Mouse (Mus musculus): ENCODE measurements around the gene Nr1d1.

The Nr1d1 gene

GRCm38 (mm10) chr11:98788550-98789218, 13.6 kb upstream of the Nr1d1 start:
- peak; percentile 95 for DNase-seq (ENCODE audit: low read depth, low spot score)

- DNase-seq (ENCODE audit: low read depth, low spot score), result no peak
Observed at GRCm38 (mm10) chr11:98788139-98788538, 13.0 kb upstream of the Nr1d1 start.

- DNase-seq (ENCODE audit: low read depth, low spot score), result peak; percentile 49
Observed at GRCm38 (mm10) chr11:98787691-98788090, 12.6 kb upstream of the Nr1d1 start.

- no peak for DNase-seq (ENCODE audit: low read depth, low spot score)
Observed at GRCm38 (mm10) chr11:98787229-98787628, 12.1 kb upstream of the Nr1d1 start.

- peak; percentile 89 for DNase-seq (ENCODE audit: low read depth, low spot score)
Observed at GRCm38 (mm10) chr11:98786359-98787214, 11.5 kb upstream of the Nr1d1 start.

- DNase-seq (ENCODE audit: low read depth, low spot score), result peak; percentile 34
Observed at GRCm38 (mm10) chr11:98785772-98786281, 10.7 kb upstream of the Nr1d1 start.

GRCm38 (mm10) chr11:98785214-98785613, 10.1 kb upstream of the Nr1d1 start:
- DNase-seq (ENCODE audit: low read depth, low spot score), result no peak

- no peak for DNase-seq (ENCODE audit: low read depth, low spot score)
Observed at GRCm38 (mm10) chr11:98784139-98784538, 9.0 kb upstream of the Nr1d1 start.

- DNase-seq (ENCODE audit: low read depth, low spot score), result peak; percentile 29
Observed at GRCm38 (mm10) chr11:98783236-98783696, 8.1 kb upstream of the Nr1d1 start.

- DNase-seq (ENCODE audit: low read depth, low spot score), result no peak
Observed at GRCm38 (mm10) chr11:98782651-98783235, 7.6 kb upstream of the Nr1d1 start.

GRCm38 (mm10) chr11:98781851-98782512, 6.8 kb upstream of the Nr1d1 start:
- no peak for DNase-seq (ENCODE audit: low read depth, low spot score)

GRCm38 (mm10) chr11:98777888-98778287, 2.8 kb upstream of the Nr1d1 start:
- no peak for DNase-seq (ENCODE audit: low read depth, low spot score)

- no peak for DNase-seq (ENCODE audit: low read depth, low spot score)
Observed at GRCm38 (mm10) chr11:98776843-98777590, 1.9 kb upstream of the Nr1d1 start.

GRCm38 (mm10) chr11:98776052-98776764, 1.1 kb upstream of the Nr1d1 start:
- no peak for DNase-seq (ENCODE audit: low read depth, low spot score)

- DNase-seq (ENCODE audit: low read depth, low spot score), result peak; percentile 86
Observed at GRCm38 (mm10) chr11:98775348-98776051, 367 bp upstream of the Nr1d1 start.

GRCm38 (mm10) chr11:98773635-98774295, 1.4 kb downstream of the Nr1d1 start:
- DNase-seq (ENCODE audit: low read depth, low spot score), result peak; percentile 98

GRCm38 (mm10) chr11:98772667-98773171, 2.4 kb downstream of the Nr1d1 start:
- no peak for DNase-seq (ENCODE audit: low read depth, low spot score)

GRCm38 (mm10) chr11:98771844-98772525, 3.1 kb downstream of the Nr1d1 start:
- no peak for DNase-seq (ENCODE audit: low read depth, low spot score)
